Mouse (Mus musculus) embryonic stem cell, embryonic (primary cell): ENCODE results near the gene Morc3.

ENCODE experiments used
- CTCF ChIA-PET, 4 experiments: fragments of 300-600 bp in 2 of 4; fragments of 350-600 bp in 2 of 4; sonication (Branson Sonifier 250); formaldehyde crosslinking; loops; one replicate each; lab custom pipeline; 2022; ENCODE audit warnings: inconsistent platforms in 2 of 4; lab: Charles Lee
- POLR2A ChIA-PET, 4 experiments: fragments of 300-600 bp in 2 of 4; fragments of 350-600 bp in 2 of 4; sonication (Branson Sonifier 250); formaldehyde crosslinking; loops; one replicate each; lab custom pipeline; 2022; ENCODE audit warnings: antibody characterized with exemption in 4 of 4, inconsistent platforms in 1 of 4; lab: Charles Lee

Gene Morc3

GRCm38 (mm10) chr16:93917712-93918678 lies 86.1 kb downstream of the Morc3 start:
- POLR2A ChIA-PET: interaction anchor here in 3 of 4 experiments (0.5 to 2.2 kb wide), 19 partner anchors 10 to 634 kb away, joined by 3 to 15 read pairs (median 3); partner anchors contain the start of gene Chaf1b (in 2 of the 3)
- CTCF ChIA-PET: interaction anchor here (0.6 to 5.8 kb wide), 31 partner anchors 10 to 1829 kb away, joined by 3 to 50 read pairs (median 4); partner anchors contain the start of genes Hlcs (in 1 of the 4) and Morc3 (in 1 of the 4)

- ChIA-PET POLR2A (interaction anchor here in 3 of 4 experiments (0.5 to 2.2 kb wide), 18 partner anchors 11 to 634 kb away, joined by 3 to 15 read pairs (median 4); partner anchors contain the start of gene Chaf1b (in 2 of the 3)), CTCF (interaction anchor here (0.6 to 5.8 kb wide), 28 partner anchors 11 to 531 kb away, joined by 3 to 50 read pairs (median 4); partner anchors contain the start of genes Hlcs (in 1 of the 4) and Morc3 (in 1 of the 4))
These were observed 86.7 kb downstream of the Morc3 start for GRCm38 (mm10) chr16:93918679-93919060.

- CTCF ChIA-PET: interaction anchor here (0.6 to 5.8 kb wide), 22 partner anchors 11 to 530 kb away, joined by 3 to 50 read pairs (median 4); partner anchors contain the start of genes Hlcs (in 1 of the 4) and Morc3 (in 1 of the 4)
These were observed 87.3 kb downstream of the Morc3 start for GRCm38 (mm10) chr16:93919189-93919588.

GRCm38 (mm10) chr16:93920673-93921072 lies 88.8 kb downstream of the Morc3 start:
- POLR2A ChIA-PET: interaction anchor here in 1 of 4 experiments (0.8 to 0.9 kb wide), 2 partner anchors 36 to 55 kb away, joined by 3 to 4 read pairs; partner anchors contain the start of gene Chaf1b

More at GRCm38 (mm10) chr16:93919189-93919588, 87.3 kb downstream of the Morc3 start:
- POLR2A ChIA-PET: interaction anchor here in 2 of 4 experiments (1.1 to 2.2 kb wide), 10 partner anchors 12 to 109 kb away, joined by 3 to 15 read pairs (median 4); partner anchors contain the start of gene Chaf1b (in 2 of the 2)

GRCm38 (mm10) chr16:93922835-93923389 lies 91.0 kb downstream of the Morc3 start:
- ChIA-PET POLR2A (interaction anchor here in 2 of 4 experiments (0.5 to 1.6 kb wide), 13 partner anchors 12 to 646 kb away, joined by 3 to 7 read pairs (median 4); no protein-coding TSS in a partner anchor), CTCF (interaction anchor here in 2 of 4 experiments (0.7 to 1.2 kb wide), 4 partner anchors 106 to 912 kb away, joined by 3 to 7 read pairs (median 3); no protein-coding TSS in a partner anchor)

More at GRCm38 (mm10) chr16:93920673-93921072, 88.8 kb downstream of the Morc3 start:
- CTCF ChIA-PET: interaction anchor here in 3 of 4 experiments (0.6 to 3.0 kb wide), 5 partner anchors 14 to 239 kb away, joined by 3 to 9 read pairs (median 4); no protein-coding TSS in a partner anchor

GRCm38 (mm10) chr16:93923788-93924187 lies 91.9 kb downstream of the Morc3 start:
- ChIA-PET POLR2A (interaction anchor here in 2 of 4 experiments (0.6 to 1.9 kb wide), 9 partner anchors 10 to 197 kb away, joined by 3 to 6 read pairs (median 4); partner anchors contain the start of gene Chaf1b (in 1 of the 2)), CTCF (no interaction called here)
